Mouse (Mus musculus) testis, adult 2 months (tissue): ENCODE results near the gene Dgcr8.

Experiments
- CTCF ChIP-seq: fragments of 200-500 bp; IDR thresholded peaks from 2 replicates; pipeline ENCODE4 v1.5.1; 2012; ENCODE audit warnings: low read depth, mild to moderate bottlenecking, inconsistent platforms, low read length, moderate library complexity; ENCODE audit not compliant: control insufficient read depth, insufficient read depth, insufficient replicate concordance
- POLR2A ChIP-seq: fragments of 200-500 bp; IDR thresholded peaks from 2 replicates; pipeline ENCODE4 v1.6.1; 2012; ENCODE audit warnings: low read depth, mild to moderate bottlenecking, inconsistent platforms, low read length, moderate library complexity; ENCODE audit not compliant: control insufficient read depth

GRCm38 (mm10) chr16:18323460-18323859, 34.4 kb upstream of the Dgcr8 start:
- no peak for TF ChIP-seq CTCF
- no peak for TF ChIP-seq POLR2A
